Mouse (Mus musculus): ENCODE measurements around the gene Aox1.

GRCm38 (mm10) chr1:57998146-57998545 is 31.6 kb upstream of the Aox1 start:
- TF ChIP-seq CTCF (IDR thresholded peaks at IDR 0.05; ENCODE audit: control insufficient read depth, insufficient read depth, insufficient replicate concordance, low read depth, low read length) (no peak), POLR2A (IDR thresholded peaks at IDR 0.05; ENCODE audit: control insufficient read depth, low read depth, low read length) (no peak)
